Mouse (Mus musculus) midbrain, embryonic 14.5 days (tissue): ENCODE measurements at regions not wholly inside any gene's neighbourhood (a gene's known extent, or its start where the extent isn't known, plus 50 kb on each side); places are given as distances from the start of the nearest gene placed in this dataset.

Source experiments
- ATAC-seq: fragments of 200-750 bp; cut with Nextera tagmentation; 2 replicates; pipeline ENCODE4 v1.8.0; 2017; ENCODE audit warnings: moderate number of reproducible peaks, moderate library complexity; ENCODE audit not compliant: low FRiP score, low TSS enrichment
- DNase-seq: peaks from one replicate; pipeline ENCODE4 v3.0.0-alpha.2; 2015
- H3K27ac ChIP-seq: fragments of 300-500 bp; sonication (generic); replicated peaks from 2 replicates; pipeline ENCODE4 v1.5.1; 2014; ENCODE audit warnings: mild to moderate bottlenecking, low read depth, low read length, moderate library complexity
- H3K27me3 ChIP-seq: fragments of 300-500 bp; sonication (generic); 2 replicates; pipeline ENCODE4 v1.6.1; 2014; ENCODE audit warnings: low read length, control low read depth, mixed read lengths; ENCODE audit not compliant: control insufficient read depth, insufficient read depth
- H3K36me3 ChIP-seq: fragments of 300-500 bp; sonication (generic); 2 replicates; pipeline ENCODE4 v1.6.1; 2014; ENCODE audit warnings: low read length, control low read depth; ENCODE audit not compliant: control insufficient read depth, insufficient read depth
- H3K4me1 ChIP-seq: fragments of 300-500 bp; sonication (generic); 2 replicates; pipeline ENCODE4 v1.6.1; 2014; ENCODE audit warnings: mild to moderate bottlenecking, antibody characterized with exemption, low read length, control low read depth; ENCODE audit not compliant: control insufficient read depth, insufficient read depth
- H3K4me2 ChIP-seq: fragments of 300-500 bp; sonication (generic); 2 replicates; pipeline ENCODE4 v1.6.1; 2014; ENCODE audit warnings: mild to moderate bottlenecking, low read length, moderate library complexity
- H3K4me3 ChIP-seq: fragments of 300-500 bp; sonication (generic); replicated peaks from 2 replicates; pipeline ENCODE4 v1.5.1; 2014; ENCODE audit warnings: low read depth, low read length
- H3K9ac ChIP-seq: fragments of 300-500 bp; sonication (generic); replicated peaks from 2 replicates; pipeline ENCODE4 v1.6.1; 2014; ENCODE audit warnings: mild to moderate bottlenecking, low read length, moderate library complexity
- H3K9me3 ChIP-seq: fragments of 300-500 bp; sonication (generic); 2 replicates; pipeline ENCODE4 v1.6.1; 2016; ENCODE audit warnings: low read length, control low read depth, mixed read lengths; ENCODE audit not compliant: control insufficient read depth
- WGBS: fragments of 180-500 bp; shearing (Covaris S2); extraction: QIAGEN DNeasy Blood & Tissue Kit; methylation state at CpG from one replicate; pipeline ENCODE4 v1.1.7; 2014; 5-methylcytosine and 5-hydroxymethylcytosine counted together

- no peaks in the 10 kb centered on the region for H3K4me1 ChIP-seq
- no peak overlapping the region for H3K27ac ChIP-seq
- H3K9ac ChIP-seq: no peak overlapping the region
- no peak overlapping the region for H3K4me3 ChIP-seq
- H3K36me3 ChIP-seq: no peaks in the 10 kb centered on the region
- peaks cover 6% of the 10 kb centered on the region; the same call in 1 of the 2 replicates for H3K27me3 ChIP-seq
- peak; percentile 86 for DNase-seq
- no peaks in the 10 kb centered on the region for H3K9me3 ChIP-seq
- WGBS: 2% methylated on average over 17 of the region's 17 CpGs
- H3K4me2 ChIP-seq: peak overlapping the region; percentile 44
- ATAC-seq: peak; percentile 43; the same call in 1 of the 2 replicates
These were observed 99.2 kb upstream of the Zfp507 start for GRCm38 (mm10) chr7:35901942-35902381.

- 89% methylated on average over 6 of the region's 6 CpGs for WGBS
- Histone ChIP-seq H3K4me2 (no peak overlapping the region), H3K36me3 (no peaks in the 10 kb centered on the region), H3K4me3 (no peak overlapping the region), H3K9me3 (no peaks in the 10 kb centered on the region), H3K27me3 (peaks cover 6% of the 10 kb centered on the region; the same call in 1 of the 2 replicates), H3K4me1 (no peaks in the 10 kb centered on the region), H3K27ac (no peak overlapping the region), H3K9ac (no peak overlapping the region)
- ATAC-seq: no peak
- no peak for DNase-seq
These were observed 96.1 kb upstream of the Zfp507 start for GRCm38 (mm10) chr7:35898701-35899445.

- Histone ChIP-seq H3K27ac (no peak overlapping the region), H3K4me3 (no peak overlapping the region), H3K4me1 (no peaks in the 10 kb centered on the region), H3K36me3 (no peaks in the 10 kb centered on the region), H3K4me2 (no peak overlapping the region), H3K27me3 (no peaks in the 10 kb centered on the region; the same call in 1 of the 2 replicates), H3K9ac (no peak overlapping the region), H3K9me3 (no peaks in the 10 kb centered on the region)
- DNase-seq: no peak
- 11% methylated on average over 2 of the region's 2 CpGs for whole genome bisulfite sequencing
- ATAC-seq: no peak
These were observed 90.5 kb upstream of the Zfp507 start for GRCm38 (mm10) chr7:35893292-35893691.

- no peak overlapping the region for H3K4me2 ChIP-seq
- H3K9me3 ChIP-seq: no peaks in the 10 kb centered on the region
- H3K4me1 ChIP-seq: no peaks in the 10 kb centered on the region
- 90% methylated on average over 11 of the region's 11 CpGs for WGBS
- H3K27ac ChIP-seq: no peak overlapping the region
- no peak overlapping the region for H3K4me3 ChIP-seq
- DNase-seq (no peak), ATAC-seq (no peak)
- H3K27me3 ChIP-seq: no peaks in the 10 kb centered on the region; the same call in 1 of the 2 replicates
- H3K9ac ChIP-seq: no peak overlapping the region
- H3K36me3 ChIP-seq: no peaks in the 10 kb centered on the region
These were observed 83.2 kb upstream of the Zfp507 start for GRCm38 (mm10) chr7:35886051-35886450.

- H3K9ac ChIP-seq: no peak overlapping the region
- H3K4me3 ChIP-seq: no peak overlapping the region
- no peaks in the 10 kb centered on the region for H3K9me3 ChIP-seq
- ATAC-seq (peak; percentile 48; the same call in 1 of the 2 replicates), DNase-seq (peak; percentile 90)
- no peaks in the 10 kb centered on the region for H3K36me3 ChIP-seq
- H3K27me3 ChIP-seq: no peaks in the 10 kb centered on the region
- no peak overlapping the region for H3K4me2 ChIP-seq
- 50% methylated on average over 9 of the region's 9 CpGs for WGBS
- no peaks in the 10 kb centered on the region for H3K4me1 ChIP-seq
- H3K27ac ChIP-seq: no peak overlapping the region
These were observed 77.0 kb upstream of the Zfp507 start for GRCm38 (mm10) chr7:35879755-35880304.

- H3K9me3 ChIP-seq: no peaks in the 10 kb centered on the region
- no peak overlapping the region for H3K4me2 ChIP-seq
- H3K4me3 ChIP-seq: no peak overlapping the region
- no peak overlapping the region for H3K27ac ChIP-seq
- DNase-seq (no peak), ATAC-seq (no peak)
- no peak overlapping the region for H3K9ac ChIP-seq
- H3K4me1 ChIP-seq: no peaks in the 10 kb centered on the region
- no peaks in the 10 kb centered on the region for H3K36me3 ChIP-seq
- 88% methylated on average over 7 of the region's 7 CpGs for WGBS
- no peaks in the 10 kb centered on the region for H3K27me3 ChIP-seq
These were observed 75.4 kb upstream of the Zfp507 start for GRCm38 (mm10) chr7:35878164-35878563.

- Histone ChIP-seq H3K27ac (no peak overlapping the region), H3K9ac (no peak overlapping the region), H3K36me3 (no peaks in the 10 kb centered on the region), H3K27me3 (no peaks in the 10 kb centered on the region), H3K4me1 (no peaks in the 10 kb centered on the region), H3K9me3 (peaks cover under 1% of the 10 kb centered on the region; the same call in 1 of the 2 replicates), H3K4me2 (no peak overlapping the region), H3K4me3 (no peak overlapping the region)
- ATAC-seq: no peak
- 81% methylated on average over 10 of the region's 10 CpGs for WGBS
- DNase-seq: no peak
These were observed 58.2 kb upstream of the Zfp507 start for GRCm38 (mm10) chr7:35861049-35861448.

- Histone ChIP-seq H3K4me2 (no peak overlapping the region), H3K36me3 (no peaks in the 10 kb centered on the region), H3K27ac (no peak overlapping the region), H3K9me3 (no peaks in the 10 kb centered on the region), H3K4me3 (no peak overlapping the region), H3K9ac (no peak overlapping the region), H3K27me3 (no peaks in the 10 kb centered on the region), H3K4me1 (no peaks in the 10 kb centered on the region)
- no peak for ATAC-seq
- WGBS: 27% methylated on average over 3 of the region's 3 CpGs
- no peak for DNase-seq
These were observed 56.8 kb upstream of the Zfp507 start for GRCm38 (mm10) chr7:35859601-35860000.

GRCm38 (mm10) chr7:35857693-35858092, 54.9 kb upstream of the Zfp507 start:
- no peaks in the 10 kb centered on the region for H3K9me3 ChIP-seq
- no peaks in the 10 kb centered on the region for H3K36me3 ChIP-seq
- no peak for ATAC-seq
- no peak overlapping the region for H3K27ac ChIP-seq
- no peak overlapping the region for H3K9ac ChIP-seq
- no peak overlapping the region for H3K4me3 ChIP-seq
- 87% methylated on average over 10 of the region's 10 CpGs for WGBS
- H3K27me3 ChIP-seq: no peaks in the 10 kb centered on the region
- DNase-seq: no peak
- no peaks in the 10 kb centered on the region for H3K4me1 ChIP-seq
- no peak overlapping the region for H3K4me2 ChIP-seq
